Mouse (Mus musculus) A20 (cell line): Measurements from ENCODE around the gene Arpc5.
A peak's percentile ranks its signal among the peaks of the same experiment; 100 is the strongest.
"Not testable (repeated sequence)": the region's sequence is repeated elsewhere in the genome, so short reads cannot be mapped to it uniquely, and the experiment has no call there.

ENCODE experiments used
- DNase-seq: peaks from one replicate; pipeline ENCODE4 v3.0.0-alpha.2; 2011; ENCODE audit warnings: low read depth, low spot score

Arpc5 gene

DNA sequence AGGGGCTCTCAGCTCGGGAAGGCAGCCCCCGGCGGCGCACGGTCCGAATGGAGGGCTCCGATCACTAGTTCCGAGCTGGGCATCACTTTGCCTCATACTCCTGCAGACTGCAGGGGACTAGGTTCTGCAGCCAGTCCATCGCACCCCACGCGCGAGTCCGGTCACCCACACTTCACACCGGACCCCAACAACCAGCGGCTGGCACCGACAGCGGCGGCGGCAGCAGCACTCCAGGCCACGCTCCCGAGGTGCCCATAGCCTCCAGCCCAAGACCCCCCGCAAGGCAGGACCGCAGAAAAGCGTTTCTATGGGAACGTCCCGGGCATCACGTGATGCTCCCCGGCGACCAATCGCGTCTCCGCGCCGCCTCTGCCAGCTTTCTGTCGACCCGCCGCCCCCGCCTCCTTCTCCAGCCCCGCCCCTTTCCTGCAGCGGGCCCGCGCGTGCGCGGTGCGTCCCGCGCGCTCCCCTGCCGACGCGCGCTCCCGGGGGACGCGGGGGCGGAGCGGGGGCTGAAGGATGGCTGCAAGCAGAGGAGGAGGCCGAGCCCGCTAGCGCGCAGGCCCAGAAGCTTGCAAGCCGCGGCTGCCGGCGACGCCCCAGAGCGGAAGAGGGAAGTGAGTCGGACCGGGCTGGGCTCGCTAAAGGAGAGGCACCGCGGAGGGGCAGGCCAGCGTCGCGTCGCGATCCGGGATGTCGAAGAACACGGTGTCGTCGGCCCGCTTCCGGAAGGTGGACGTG lies at the start of gene Arpc5, which contains the start of gene Rgl1:
TSS of gene Arpc5 (plus strand) at position 511 of the 741 bp plus-strand sequence.
TSS of gene Rgl1 (minus strand) at position 320 of the 741 bp plus-strand sequence.
- DNase-seq: peak; percentile 99

DNA sequence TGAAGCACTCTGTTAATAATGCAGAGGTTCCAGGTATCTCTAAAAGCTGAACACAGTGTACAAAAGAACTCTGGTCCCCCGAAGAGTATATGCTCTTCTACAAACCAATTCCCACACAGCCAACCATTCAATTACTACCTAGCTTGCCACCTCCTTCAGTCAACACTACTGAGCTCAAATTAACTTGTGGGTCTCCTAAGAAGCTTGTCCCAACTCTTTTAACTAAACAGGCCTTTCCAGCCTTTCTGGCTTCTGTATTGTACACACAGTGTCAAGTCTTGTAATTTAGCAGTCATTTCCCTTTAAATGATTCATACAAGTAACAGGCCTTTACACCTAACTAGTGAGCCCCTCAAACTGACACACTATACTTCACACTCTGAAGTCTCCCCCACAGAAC lies 49.0 kb upstream of the Arpc5 start:
- DNase-seq: no peak

DNA sequence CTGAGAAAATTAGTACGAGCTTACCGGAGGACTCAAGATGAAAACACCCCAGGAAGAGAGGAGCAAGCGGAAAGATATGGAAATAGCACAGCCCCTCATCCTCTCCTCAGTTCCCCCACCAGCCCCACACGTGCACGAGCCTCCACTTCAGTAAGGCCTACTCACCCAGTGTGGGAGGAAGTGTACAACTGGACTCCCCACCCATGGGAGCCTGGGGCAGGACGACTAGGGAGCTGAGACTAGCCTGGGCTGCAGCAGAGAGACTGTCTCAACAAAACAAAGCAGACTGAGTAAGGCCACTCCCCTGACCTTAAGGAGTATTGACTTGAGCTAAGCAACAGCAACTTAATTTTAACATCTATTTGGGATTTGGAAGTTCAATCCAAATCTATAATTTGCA lies 48.1 kb upstream of the Arpc5 start:
- DNase-seq: no peak

DNA sequence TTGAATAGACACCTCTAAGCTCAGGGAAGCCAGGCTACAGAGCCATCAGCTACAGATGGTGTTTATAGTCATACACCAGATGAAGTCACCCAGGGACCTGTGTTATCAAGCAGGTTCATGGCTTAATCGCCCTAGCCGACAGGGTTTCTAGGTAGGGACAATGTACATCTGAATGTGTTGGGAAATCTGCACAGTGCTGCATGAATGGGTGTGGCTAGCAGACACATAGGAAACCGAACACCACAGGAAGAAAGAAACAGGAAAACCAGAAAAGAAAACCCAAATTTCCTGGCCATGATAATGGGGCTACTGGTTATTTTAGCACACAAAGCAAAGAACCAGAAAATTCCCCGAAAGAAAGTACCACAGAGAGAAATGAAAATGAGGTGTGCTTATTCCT lies 45.4 kb upstream of the Arpc5 start:
- DNase-seq: no peak

DNA sequence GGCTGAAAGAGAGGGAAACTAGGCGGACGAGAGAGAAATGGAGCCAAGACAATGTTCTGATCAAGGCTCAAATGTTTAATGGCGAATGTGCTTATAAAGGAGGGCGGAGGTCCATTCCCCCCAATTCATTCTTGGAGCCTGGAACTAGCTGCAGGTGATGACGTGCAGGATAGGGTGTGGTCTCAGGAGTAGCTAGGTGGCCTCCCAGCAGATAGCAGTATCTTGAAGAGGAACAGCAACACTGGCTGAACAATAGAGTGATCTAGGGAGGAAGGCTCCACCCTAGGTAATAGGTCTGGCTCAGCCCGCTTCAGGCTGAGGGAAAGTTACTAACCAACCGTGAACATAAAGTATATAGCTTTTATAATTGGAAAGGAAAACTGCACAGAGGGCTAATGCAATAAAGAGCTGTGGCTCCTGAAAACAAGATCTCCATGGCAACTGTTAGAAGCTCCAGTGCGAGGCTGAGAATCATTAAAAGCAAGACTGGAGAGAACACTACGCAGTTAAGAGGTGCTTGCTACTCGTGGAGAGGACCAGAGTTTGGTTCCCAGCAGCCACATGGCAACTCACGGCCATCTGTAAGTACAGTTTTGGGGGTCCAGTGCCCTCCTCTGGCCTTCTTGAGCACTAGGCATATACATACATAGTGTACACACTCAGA lies 44.7 kb upstream of the Arpc5 start:
- DNase-seq: no peak

DNA sequence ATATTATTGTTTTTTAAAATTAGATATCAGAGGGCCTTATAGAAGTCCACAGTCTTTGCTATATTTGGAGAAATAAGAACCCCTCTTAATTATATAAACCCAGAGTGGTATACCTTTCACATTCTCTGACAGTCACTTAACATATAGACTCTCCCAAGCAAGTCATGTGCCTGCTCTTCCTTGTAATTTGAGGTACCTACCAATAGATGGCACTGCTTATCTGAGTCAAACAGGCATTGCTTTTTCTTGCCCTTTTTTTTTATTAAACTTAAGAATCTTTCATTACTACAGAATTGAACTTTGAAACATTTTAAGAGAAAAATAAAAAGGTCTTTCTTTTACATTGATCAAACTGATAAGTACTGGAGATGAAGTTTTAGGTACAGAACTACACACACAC lies 42.1 kb upstream of the Arpc5 start:
- DNase-seq: peak; percentile 26

DNA sequence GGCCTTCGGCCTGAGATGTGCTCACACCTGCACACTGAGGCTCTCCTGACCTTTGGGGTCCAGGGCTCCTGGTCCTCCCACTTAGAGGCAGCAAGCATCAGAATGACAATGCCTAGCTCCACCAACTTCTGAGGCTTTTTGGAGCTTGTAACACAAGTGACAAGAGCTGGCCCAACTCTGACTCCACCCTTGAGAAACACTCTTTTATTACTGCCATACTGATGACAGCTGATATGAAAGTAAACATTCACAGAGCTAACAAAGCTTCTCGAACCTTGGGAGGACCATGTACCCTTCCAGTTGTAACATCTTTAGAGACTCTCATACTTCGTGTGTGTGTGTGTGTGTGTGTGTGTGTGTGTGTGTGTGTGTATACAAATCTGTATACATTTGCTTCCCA lies 40.2 kb upstream of the Arpc5 start:
- no peak for DNase-seq

DNA sequence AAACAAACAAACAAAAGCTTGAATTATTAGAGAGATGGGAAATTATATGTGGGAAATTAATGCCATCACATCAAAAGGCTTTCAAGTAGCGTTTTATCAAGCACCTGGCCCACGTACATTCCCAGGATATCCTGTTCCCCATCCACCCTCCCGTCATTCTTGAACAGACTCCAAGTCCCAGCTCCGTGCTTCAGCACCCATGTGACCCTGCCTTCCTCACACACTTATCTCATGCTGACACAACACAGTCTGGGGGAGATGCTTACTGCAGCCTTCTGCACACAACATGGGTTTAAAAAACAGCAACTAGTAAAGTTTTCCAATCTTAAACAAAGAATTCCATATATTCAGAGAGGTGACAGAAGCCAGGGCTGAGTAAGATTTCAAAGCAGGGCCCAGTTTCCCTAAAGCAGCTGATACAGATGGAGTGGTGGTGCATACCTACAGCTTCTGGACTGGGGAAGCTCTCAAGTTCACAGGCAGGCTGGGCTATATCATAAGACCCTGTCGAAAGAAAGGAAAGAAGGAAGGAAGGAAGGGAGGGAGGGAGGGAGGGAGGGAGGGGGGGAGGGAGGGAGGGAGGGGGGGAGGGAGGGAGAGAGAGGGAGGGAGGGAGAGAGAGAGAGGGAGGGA lies 38.6 kb upstream of the Arpc5 start:
- no peak for DNase-seq

DNA sequence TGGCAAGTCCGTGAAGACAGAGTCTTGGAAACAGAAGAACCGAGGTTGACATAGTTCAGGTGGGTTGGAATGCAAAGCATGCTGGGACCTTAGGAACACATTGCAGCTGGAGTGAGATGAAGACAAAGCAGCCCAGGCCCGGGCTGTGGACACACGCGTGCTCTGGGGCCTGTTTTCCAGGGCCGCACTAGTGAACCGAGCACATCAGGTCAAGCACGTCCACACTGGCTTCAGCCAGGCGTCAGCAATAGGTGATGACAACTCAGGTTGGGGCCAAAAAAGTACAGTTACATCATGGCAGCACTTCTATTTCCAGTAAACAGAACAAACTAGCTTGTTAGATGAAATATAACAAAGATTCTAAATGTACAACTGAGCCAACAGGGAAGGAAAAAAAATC lies 27.5 kb upstream of the Arpc5 start:
- no peak for DNase-seq

DNA sequence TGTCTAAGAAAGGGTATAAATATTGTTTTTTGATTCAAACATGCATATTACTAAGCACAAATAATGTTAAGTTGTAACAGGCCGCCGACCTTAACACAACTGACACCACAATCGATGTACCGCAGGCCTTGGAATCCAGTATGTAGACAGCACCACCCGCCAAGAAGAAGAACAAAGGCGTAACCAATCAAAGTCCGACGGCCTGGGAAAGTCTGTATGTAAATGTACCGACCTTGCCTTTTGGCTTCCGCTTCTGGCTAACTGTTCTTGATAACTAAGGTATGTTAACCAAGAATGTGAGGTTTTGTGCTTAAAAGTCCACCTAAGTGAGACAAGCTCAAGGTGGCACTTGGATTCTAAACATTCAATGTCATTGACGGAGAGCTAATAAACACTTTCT lies 27.0 kb upstream of the Arpc5 start:
- DNase-seq: no peak

DNA sequence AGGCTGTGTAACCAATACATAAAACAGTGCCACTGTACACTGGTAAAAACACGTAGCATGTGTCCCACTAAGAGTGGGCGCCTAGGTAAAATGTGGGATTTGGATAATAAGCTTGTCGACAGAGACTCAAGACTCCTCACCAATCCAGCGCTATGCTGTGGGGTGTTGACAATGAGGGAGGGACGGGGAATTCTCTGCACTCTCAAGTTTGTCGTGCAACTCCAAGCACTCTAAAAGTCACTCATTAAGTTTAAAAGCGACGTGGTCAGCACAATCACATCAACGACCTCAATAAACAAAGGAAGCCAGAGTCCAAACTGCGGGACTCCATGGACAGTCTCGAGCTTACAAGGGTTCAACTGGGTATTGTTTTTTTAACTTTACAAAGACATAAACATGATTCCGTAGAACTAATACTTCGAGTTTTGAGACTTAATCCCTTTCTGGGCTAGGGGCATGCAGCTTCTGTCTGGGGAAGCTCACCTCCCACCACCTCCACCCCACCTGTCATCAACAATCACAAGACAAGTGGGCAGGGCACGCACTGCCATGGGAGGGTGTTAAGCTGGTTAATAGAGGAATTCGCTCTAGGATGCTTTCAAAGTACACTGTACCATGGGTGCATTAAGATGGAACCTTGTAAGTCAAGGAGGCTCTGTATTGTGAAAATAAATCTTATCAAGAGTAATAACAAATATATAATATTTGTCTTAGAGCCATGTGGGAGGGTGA lies 23.1 kb upstream of the Arpc5 start:
- DNase-seq: no peak

DNA sequence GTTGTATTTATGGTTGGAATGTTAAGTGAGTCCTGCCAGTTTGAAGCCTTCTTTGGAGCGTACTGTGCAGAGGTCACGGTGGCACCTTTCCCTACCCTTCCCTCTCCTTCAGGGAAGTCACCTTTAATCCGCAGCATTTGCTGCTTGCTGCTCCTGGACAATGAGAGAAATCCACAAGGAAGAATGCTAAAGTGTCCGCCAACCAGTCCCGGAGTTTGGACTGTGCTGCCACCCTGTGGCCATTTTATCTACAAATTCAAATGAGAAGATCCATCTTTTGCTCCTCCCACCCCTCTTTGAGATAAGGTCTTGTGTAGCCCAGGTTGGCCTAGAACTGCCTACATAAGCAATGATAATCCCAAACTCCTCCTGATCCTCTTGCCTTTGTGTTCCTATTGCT lies 19.9 kb upstream of the Arpc5 start:
- peak; percentile 55 for DNase-seq

DNA sequence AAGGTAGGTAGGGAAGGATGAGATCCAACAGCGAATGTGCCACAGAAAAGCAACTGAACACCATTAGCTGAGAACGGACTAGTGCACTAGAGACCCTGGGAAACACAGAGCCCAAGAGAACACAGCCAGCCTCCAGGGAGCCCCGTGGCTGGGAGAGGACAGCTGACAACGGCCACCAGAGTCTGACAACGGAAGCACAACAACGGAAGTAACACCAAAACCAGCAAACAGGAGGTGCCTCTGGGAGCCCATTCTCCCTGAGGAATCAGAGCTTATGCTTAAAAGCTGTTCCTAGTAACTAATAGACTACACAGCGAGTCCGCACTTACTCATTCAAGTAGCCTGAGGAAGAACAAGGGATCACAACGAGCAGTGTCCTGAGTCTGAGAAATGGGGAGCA lies 17.1 kb upstream of the Arpc5 start:
- DNase-seq: no peak

DNA sequence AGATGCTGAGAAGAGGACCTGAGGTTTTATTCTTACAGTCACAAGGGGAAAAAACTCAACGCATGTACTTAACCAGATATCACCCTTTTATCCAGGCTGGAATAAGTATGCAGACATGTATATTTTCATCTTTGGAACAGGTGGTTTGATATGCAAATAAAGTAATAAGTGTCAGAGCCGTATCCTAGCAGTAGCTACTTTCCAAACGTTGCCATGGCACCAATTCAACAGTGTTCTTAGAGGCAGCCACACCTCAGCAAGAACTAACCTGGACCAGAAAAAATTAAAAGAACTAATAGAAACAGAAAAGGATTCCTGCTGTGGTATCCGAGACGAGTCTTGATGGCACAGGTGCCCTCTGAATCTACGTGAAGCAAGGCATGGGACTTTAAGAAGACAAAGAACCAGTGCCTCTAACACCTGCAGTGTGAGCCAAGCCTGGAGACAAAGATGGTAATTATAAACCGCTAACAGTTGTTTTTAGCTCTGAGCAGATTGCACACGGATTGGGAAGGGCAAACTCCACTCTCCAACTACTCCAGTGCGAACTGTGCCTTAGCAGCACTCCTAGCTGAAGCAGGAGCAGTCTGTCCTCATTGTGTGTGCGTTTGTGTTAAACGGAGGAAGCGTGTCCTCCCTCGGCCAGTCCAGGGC lies 15.9 kb upstream of the Arpc5 start, which contains the start of gene Apobec4:
TSS of gene Apobec4 (plus strand) at position 240 of the 654 bp plus-strand sequence.
- no peak for DNase-seq

DNA sequence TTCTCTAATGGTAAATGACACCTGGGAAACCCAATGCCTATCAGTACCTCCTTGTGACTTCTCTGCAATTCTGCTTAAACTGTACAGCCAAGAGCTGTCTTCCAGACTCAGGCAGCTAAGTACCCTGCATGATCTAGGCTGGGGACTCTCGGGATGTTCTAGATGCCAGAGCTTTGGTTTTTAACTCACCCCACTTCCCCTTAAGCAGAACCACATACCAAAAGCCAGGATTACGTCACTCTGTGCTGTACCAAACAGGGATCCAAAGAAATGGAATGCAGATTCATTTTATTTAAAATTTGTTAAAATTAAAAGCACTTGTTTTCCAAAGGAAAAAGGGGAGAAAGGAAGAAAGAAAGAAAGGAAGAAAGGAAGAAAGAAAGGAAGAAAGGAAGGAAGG lies 4.6 kb upstream of the Arpc5 start:
- no peak for DNase-seq

DNA sequence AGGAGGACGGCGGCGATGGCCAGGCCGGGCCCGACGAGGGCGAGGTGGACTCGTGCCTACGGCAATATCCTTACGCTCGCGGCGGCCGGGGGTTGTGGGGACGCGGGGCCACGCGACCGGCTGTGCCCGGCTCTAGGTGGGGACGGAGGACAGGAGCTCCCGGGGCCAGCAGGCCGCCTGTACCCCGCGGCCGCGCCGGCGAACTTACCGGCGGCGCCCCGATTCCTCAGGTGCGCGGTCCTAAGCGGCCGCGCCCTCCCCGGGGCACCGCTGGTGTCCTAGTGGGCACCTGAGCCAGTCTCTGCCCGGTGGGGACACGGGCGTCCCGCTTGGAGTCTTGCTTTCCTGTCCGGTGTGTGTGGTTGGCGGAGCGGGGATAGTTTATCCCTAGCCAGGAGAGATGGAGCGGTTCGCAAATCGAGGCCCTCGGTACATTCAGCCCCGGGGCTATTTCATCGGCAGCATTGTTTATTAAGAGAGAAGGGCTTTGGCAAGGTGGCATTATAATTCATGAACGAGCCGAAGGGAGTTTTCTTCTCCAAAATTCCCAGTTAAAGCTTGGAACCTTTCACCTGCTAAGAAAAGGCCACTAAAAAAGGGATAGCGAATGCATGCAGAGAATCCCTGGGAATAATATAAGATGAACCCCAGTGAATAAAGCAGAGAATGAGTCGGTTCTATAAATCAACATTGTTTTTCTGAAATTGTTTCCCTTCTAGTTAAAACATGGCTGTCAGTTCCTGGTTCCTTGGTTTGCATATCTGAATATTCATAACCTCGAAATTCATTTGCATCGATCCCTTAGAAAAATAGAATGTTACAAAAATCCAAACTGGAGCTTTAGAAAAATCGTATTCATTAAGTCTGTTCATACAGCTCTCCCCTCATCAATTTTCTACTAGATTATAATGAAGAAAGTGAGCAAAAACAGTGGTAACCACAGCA lies 734 bp downstream of the Arpc5 start:
- peak; percentile 70 for DNase-seq

DNA sequence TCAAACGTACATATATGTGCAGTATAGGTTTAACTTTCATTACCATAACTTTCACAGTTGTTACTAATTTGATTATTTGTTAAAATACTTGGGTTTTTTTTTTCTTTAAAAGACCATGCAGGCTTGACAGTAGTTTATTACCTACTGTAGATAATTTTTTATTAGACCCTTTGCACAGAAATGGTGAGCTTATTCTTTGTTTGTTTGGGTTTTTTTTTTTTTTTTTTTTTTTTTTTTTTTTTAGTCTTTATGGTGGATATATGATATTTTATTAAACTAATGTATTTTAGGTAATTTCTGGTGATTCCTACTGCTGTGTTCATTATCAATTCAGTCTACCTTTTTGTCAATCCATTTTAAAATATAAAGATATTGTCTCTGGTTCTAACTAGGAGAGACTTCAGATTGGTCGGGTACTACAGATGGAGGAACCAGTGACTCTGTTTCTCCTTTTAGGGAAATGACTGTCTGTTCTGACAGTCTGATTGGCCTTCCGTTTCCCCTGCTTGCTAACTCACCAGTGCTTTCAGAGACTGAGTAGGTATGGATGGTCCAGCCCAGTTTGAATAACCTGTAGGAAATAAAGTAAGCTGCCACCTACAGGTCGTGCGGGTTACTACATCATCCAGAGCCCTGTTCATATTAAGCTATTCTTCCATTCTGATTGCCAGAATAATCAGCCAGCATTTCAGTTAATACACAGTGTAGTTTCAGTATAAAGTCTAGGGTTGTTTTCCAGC lies 1.6 kb downstream of the Arpc5 start:
- peak; percentile 90 for DNase-seq

DNA sequence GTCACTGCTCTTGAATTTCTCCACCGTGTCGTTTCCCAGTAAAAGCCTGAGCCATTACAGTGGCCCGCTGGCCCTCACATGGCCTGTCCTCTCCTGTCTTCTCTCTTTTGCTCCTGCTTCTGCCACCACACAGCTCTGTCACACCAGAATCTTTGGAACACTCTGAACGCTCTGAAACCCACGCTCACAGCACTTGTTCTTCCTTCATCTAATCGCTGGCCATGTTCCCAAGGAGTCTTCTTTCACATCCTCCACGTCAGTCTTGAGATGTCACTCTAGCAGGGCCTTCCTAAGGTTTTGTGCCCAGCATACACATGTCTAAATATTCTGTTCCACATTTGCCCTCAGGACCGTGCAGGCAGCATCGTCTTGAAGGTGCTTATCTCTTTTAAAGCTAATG lies 4.7 kb downstream of the Arpc5 start:
- DNase-seq: no peak

DNA sequence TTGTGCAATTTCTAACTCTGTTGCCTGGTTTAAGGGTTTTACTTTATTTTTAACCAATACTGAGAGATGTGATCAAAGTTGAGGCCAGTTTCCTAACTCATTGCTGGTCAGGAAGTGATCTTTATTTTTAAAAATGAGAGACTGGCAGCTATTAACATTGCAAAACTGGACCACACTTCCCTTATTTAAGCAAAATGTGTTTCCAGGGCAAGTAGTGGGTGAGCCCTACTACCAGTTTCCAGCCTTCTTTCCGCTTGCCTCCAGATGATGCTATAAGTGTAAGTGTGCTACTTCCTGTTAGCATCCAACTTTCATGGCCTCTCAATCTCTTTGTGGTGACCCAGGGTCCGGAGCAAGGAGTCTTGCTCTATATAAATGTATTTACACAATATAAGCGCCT lies 8.3 kb downstream of the Arpc5 start:
- not testable (repeated sequence) for DNase-seq
